Mouse (Mus musculus) mouse embryonic stem cell (cell line): ENCODE data around the gene Rab27a.

Experiments used
- in situ Hi-C, 2 experiments: fragments of 300-500 bp; cut with MboI; formaldehyde crosslinking; loops; 1 replicate in 1 of 2; 3 replicates in 1 of 2; pipeline ENCODE4 v1.14.3; 2019 to 2020; ENCODE audit warnings: low sequenced_read_pairs in 2 of 2, low pct_unique_long_range_greater_than_20kb in 1 of 2, mixed read lengths in 1 of 2; ENCODE audit not compliant: unreplicated experiment in 1 of 2

Rab27a gene

DNA sequence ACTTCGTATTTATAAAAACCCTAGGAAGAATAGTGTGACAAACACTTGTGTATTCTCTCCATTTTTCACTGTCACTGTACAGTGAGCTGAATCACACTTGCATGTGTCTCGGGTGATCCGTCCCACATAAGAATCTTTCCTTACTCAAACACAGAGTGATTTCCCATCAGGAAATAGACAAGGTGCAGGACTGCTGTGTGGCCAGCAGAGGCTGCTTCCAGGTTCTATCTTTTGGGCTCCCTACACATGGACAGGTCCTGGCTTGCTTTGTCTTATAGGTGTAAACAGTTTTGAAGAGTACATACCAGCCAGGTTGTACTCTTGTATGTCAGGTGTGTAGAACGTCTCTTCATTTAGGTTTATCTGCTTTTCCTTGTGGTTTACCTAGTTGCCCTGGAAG lies 73.4 kb downstream of the Rab27a start:
- in situ Hi-C loops, result no loop called here

DNA sequence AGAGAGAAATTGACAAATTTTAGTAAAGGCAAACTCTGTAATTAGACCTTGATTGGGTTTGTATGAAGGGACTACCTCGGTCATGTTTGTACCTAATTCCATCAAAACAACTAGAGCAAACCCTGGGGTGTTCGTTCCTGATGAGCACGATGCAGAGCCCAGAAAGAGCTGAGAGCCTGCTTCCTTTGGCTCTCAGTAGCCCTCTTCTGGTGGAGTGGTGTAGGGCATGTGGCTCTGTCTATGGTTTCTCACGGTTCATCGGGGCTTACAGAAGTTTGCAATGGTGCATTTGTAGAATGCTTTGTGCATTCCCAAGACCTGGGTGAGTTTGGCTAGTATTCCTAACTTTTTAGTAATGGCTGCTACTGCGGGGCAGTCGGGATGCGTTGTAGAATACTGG lies 77.1 kb downstream of the Rab27a start:
- in situ Hi-C loops, result no loop called here

DNA sequence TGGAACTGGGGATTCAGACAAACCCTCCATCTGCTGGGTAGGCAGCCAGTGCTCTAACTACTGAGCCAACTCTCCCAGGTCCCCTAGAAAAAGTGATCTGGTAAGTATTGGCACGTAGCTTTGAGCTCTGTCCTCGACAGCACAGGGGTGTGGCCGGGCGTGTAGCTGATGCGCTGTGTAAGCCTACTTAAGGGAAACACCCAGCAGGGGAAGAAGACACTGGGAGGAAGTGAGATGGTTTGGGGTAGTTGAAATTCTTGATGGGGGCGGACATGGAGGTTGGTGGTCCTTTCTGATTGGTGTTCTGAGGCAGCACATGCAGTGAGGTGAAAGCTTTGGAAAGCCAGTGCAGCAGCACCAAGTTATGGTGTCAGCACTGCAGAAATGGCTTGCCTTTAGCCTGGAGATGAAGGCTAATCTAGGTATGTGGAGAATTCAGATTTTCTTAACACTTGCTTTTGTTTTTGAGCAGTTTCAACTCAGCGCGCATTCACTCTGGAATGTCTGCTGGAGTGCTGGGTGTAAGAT lies 80.5 kb downstream of the Rab27a start:
- in situ Hi-C loops, result no loop called here

DNA sequence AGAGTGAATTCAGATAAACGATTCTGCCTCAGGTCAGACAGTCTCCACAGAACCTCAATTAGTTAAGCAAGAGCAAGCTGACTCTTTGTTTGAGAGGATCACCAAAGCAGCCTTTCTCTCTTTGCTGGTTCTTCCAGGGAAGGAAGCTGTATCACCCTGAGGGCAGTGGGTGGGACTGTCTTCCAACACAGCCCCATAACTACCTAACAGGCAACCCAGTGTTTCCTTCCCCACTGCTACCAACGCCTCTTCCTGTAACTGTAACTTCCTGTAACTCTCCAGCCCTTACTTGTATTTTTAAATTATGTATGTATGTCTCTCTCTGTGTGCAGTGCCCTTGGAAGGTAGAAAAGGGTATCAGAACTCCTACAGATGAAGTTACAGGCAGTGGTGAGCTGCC lies 82.8 kb downstream of the Rab27a start:
- in situ Hi-C loops, result no loop called here

GRCm38 (mm10) chr9:73129875-73130274 lies 85.2 kb downstream of the Rab27a start:
- in situ Hi-C loops, result no loop called here

GRCm38 (mm10) chr9:73130529-73130928 lies 85.9 kb downstream of the Rab27a start:
- in situ Hi-C loops, result no loop called here

DNA sequence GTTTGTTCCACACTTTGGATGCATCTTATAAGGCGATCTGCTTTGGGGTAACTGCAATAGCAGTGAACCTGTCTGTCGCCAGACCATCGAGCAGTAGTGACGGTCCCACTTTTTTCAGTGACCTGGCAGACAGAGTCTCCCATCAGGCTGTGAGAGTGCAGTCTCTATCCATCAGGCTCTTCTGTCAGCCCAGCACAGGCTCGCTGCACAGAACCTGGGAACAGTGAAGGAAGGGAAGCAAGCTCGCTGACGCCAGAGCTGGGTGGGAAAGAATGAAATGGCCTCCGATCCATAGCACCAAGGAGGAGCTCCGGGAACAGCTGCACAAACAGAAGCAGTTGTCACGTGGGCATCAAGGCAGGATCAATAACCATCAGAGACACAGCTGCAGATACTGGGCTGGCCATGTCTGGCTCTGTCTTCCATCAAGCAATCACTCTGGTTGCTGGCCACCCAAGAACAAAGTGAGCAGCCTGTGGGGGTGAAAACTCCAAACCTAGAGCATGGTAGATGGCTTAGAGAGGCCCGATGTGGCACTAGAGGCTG lies 92.8 kb downstream of the Rab27a start:
- in situ Hi-C loops, result no loop called here
